Mouse (Mus musculus): ENCODE results near the gene Brinp3. TPM values are rescaled to one million over a fixed set of nuclear protein-coding genes. Genes with fewer than 3 reads are reported as not detected.
A peak's percentile ranks its signal among the peaks of the same experiment; 100 is the strongest.

Gene Brinp3
- 42.4 and 59.0 TPM in 2 replicates for total RNA-seq (2014; rRNA removed)
- polyA plus RNA-seq (2015; fragmentation: Nextera tagmentation; extraction: Ambion mirVana), result 19.7 and 32.2 TPM in 2 replicates

- Histone ChIP-seq H3K4me1 (ENCODE audit: insufficient read depth) (0 out of 2 replicates have a peak, but pooled peaks cover 3% of the 10 kb centered on the region), H3K4me2 (ENCODE audit: low read depth) (peak within 1 kb of the TSS; percentile 84), H3K36me3 (ENCODE audit: insufficient read depth) (no peaks in the 10 kb centered on the region), H3K9ac (peak within 1 kb of the TSS; percentile 66), H3K9me3 (ENCODE audit: low read length) (no peaks in the 10 kb centered on the region), H3K27ac (ENCODE audit: low read depth, low read length) (peak within 1 kb of the TSS; percentile 66), H3K4me3 (ENCODE audit: low read depth, low read length) (peak within 1 kb of the TSS; percentile 55), H3K27me3 (ENCODE audit: insufficient read depth, low read length) (0 out of 2 replicates have a peak, but pooled peaks cover 4% of the 10 kb centered on the region)
- DNase-seq (peak; percentile 63), ATAC-seq (peak; percentile 32; the same call in 1 of the 2 replicates)
- under 1% methylated on average over 19 of the region's 19 CpGs for WGBS
- no peak for TF ChIP-seq CTCF (IDR thresholded peaks at IDR 0.05; ENCODE audit: low read depth)
Measured at GRCm38 (mm10) chr1:146494681-146495331, at the start of gene Brinp3. Gene Brinp3, plus strand, starts transcription at chr1:146494760.

DNA sequence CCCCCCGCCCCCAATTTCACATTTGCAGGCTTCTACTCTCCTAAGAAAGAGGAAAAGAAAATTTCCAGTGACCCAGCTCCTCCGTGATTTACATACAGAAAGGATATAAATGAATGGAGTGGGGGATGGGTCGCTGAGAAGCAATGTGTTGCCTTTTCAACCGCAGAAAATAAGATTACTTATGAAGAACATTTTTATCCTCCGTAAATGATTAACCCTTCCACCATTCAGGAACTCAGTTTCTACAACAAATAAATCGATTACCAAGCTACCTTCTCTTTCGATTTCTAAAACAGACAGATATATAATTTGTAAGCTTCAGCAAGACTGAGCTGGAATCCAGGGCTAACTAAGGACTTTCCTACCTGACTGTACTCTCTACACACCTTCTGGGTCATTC, 339 bp upstream of the Brinp3 start:
- DNase-seq (peak; percentile 48), ATAC-seq (no peak)
- H3K27ac ChIP-seq (ENCODE audit: low read depth, low read length), result peak overlapping the region; percentile 66
- H3K27me3 ChIP-seq (ENCODE audit: insufficient read depth, low read length), result 0 out of 2 replicates have a peak, but pooled peaks cover 4% of the 10 kb centered on the region
- H3K4me3 ChIP-seq (ENCODE audit: low read depth, low read length), result peak overlapping the region; percentile 55
- no peaks in the 10 kb centered on the region for H3K9me3 ChIP-seq (ENCODE audit: low read length)
- no peaks in the 10 kb centered on the region for H3K36me3 ChIP-seq (ENCODE audit: insufficient read depth)
- H3K4me1 ChIP-seq (ENCODE audit: insufficient read depth), result 0 out of 2 replicates have a peak, but pooled peaks cover 3% of the 10 kb centered on the region
- H3K9ac ChIP-seq, result peak overlapping the region; percentile 66
- WGBS, result 5% methylated on average over 7 of the region's 7 CpGs
- no peak for TF ChIP-seq CTCF (IDR thresholded peaks at IDR 0.05; ENCODE audit: low read depth)
- H3K4me2 ChIP-seq (ENCODE audit: low read depth), result peak overlapping the region; percentile 84

DNA sequence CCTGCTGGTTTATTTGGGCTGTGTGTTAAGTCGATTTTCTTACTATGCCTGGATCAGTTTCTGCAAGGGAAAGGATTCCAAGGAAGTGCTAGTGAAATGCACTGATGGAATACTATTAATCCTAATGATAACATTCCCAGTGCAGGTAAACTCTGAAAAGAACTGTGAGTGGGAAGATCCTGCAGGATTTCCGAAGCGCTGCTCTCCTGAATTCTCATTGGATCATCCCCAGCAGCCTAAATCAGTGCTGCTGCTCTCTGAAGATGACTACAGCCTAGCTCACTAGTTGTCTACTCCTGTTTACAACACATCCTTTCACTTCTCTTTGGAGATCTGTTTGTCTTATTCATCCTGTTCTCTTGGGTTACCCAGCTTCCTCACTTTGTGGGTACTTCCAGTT, 826 bp downstream of the Brinp3 start:
- Histone ChIP-seq H3K9me3 (ENCODE audit: low read length) (no peaks in the 10 kb centered on the region), H3K36me3 (ENCODE audit: insufficient read depth) (no peaks in the 10 kb centered on the region), H3K4me1 (ENCODE audit: insufficient read depth) (0 out of 2 replicates have a peak, but pooled peaks cover 3% of the 10 kb centered on the region), H3K27me3 (ENCODE audit: insufficient read depth, low read length) (0 out of 2 replicates have a peak, but pooled peaks cover 4% of the 10 kb centered on the region), H3K4me3 (ENCODE audit: low read depth, low read length) (peak overlapping the region; percentile 55), H3K9ac (peak overlapping the region; percentile 66), H3K4me2 (ENCODE audit: low read depth) (peak overlapping the region; percentile 84), H3K27ac (ENCODE audit: low read depth, low read length) (peak overlapping the region; percentile 66; the same call in 1 of the 2 replicates)
- 5% methylated on average over 3 of the region's 3 CpGs for WGBS
- ATAC-seq, result no peak
- TF ChIP-seq CTCF (IDR thresholded peaks at IDR 0.05; ENCODE audit: low read depth), result no peak
- DNase-seq, result peak; percentile 52

DNA sequence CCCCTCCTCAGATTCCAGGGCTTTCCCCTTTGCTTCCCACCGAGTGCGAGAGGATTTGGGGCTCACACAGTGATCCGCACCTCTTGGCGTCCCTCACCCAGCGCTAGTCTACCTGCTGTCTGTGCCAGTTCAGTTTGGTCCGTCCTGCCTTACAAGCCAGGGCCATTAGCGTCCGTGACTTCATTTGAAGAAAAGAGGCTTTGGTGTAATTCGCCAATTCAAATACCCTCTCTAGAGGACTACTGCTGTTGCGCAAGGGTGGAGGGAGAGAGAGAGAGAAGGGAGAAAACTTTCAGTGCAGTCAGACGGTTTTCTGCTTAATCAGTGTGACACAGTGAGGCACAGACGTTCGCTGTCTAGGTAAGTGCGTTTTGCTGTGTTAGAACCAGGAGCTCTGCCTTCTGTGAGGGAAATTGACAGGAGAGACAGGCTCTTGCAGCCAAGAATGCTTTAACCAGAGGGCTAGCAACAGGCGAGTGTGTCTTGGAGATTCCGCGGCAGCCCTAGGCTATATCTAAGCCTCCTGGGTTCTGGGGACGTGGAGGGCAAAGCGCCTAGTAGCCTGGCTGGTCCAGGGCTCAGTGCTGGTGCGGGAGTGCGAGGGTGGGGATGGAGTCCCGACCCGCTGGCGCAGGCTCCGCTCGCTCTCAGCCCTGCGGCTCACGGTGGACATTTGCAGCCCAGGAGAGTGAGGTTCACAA, 3.0 kb downstream of the Brinp3 start:
- Histone ChIP-seq H3K27me3 (ENCODE audit: insufficient read depth, low read length) (0 out of 2 replicates have a peak, but pooled peaks cover 4% of the 10 kb centered on the region), H3K4me3 (ENCODE audit: low read depth, low read length) (peak overlapping the region; percentile 59), H3K27ac (ENCODE audit: low read depth, low read length) (peak overlapping the region; percentile 54), H3K9ac (peak overlapping the region; percentile 61), H3K36me3 (ENCODE audit: insufficient read depth) (no peaks in the 10 kb centered on the region), H3K4me2 (ENCODE audit: low read depth) (peak overlapping the region; percentile 84), H3K4me1 (ENCODE audit: insufficient read depth) (0 out of 2 replicates have a peak, but pooled peaks cover 3% of the 10 kb centered on the region), H3K9me3 (ENCODE audit: low read length) (no peaks in the 10 kb centered on the region)
- WGBS, result 1% methylated on average over 28 of the region's 28 CpGs
- DNase-seq, result peak; percentile 62
- no peak for TF ChIP-seq CTCF (IDR thresholded peaks at IDR 0.05; ENCODE audit: low read depth)
- peak; percentile 68 for ATAC-seq

DNA sequence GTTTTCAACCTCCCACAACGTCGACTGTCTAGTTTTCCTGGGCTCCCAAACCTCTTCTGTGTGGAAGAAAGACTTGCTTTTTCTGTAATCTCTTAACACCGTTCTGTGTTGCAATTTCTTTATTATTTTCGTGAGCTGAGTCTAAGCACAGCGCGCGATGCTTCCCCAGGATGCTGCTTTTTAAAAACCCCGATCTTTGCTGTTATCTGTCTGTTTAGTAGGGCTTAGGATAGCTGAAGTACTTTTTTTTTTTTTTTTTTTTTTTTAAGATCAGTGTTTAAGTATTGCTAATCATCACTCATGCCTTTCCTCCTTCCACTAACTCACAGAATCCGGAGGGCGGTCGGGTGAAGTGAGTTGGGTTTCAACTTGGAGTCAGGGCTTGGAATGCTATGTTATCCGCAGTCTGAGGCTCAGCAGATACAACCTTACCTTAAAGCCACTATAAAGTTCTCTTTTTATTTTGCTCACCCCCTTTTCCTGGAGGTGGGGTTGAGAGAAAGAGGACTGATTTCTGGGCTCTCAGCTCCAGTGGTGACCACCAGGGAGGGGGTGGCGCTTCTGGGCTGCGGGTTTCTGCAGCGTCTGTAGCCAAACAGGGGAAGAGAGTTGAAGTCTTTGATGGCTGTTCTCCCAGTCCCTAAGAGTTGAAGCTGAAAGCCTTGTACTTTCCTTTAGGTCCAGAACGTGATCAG, 3.7 kb downstream of the Brinp3 start:
- Histone ChIP-seq H3K4me2 (ENCODE audit: low read depth) (peak overlapping the region; percentile 84), H3K9me3 (ENCODE audit: low read length) (no peaks in the 10 kb centered on the region), H3K36me3 (ENCODE audit: insufficient read depth) (no peaks in the 10 kb centered on the region), H3K4me3 (ENCODE audit: low read depth, low read length) (peak overlapping the region; percentile 59), H3K27me3 (ENCODE audit: insufficient read depth, low read length) (0 out of 2 replicates have a peak, but pooled peaks cover 4% of the 10 kb centered on the region), H3K27ac (ENCODE audit: low read depth, low read length) (peak overlapping the region; percentile 54), H3K9ac (peak overlapping the region; percentile 61), H3K4me1 (ENCODE audit: insufficient read depth) (0 out of 2 replicates have a peak, but pooled peaks cover 3% of the 10 kb centered on the region)
- peak; percentile 32 for DNase-seq
- WGBS, result 1% methylated on average over 16 of the region's 16 CpGs
- no peak; the same call in 1 of the 2 replicates for TF ChIP-seq CTCF (IDR thresholded peaks at IDR 0.05; ENCODE audit: low read depth)
- ATAC-seq, result peak; percentile 26

- no peaks in the 10 kb centered on the region for H3K36me3 ChIP-seq (ENCODE audit: insufficient read depth)
- H3K27ac ChIP-seq (ENCODE audit: low read depth, low read length), result no peak overlapping the region
- ATAC-seq (no peak), DNase-seq (no peak)
- H3K9ac ChIP-seq, result peak overlapping the region; percentile 10
- 0 out of 2 replicates have a peak, but pooled peaks cover 3% of the 10 kb centered on the region for H3K4me1 ChIP-seq (ENCODE audit: insufficient read depth)
- peak overlapping the region; percentile 59 for H3K4me3 ChIP-seq (ENCODE audit: low read depth, low read length)
- TF ChIP-seq CTCF (IDR thresholded peaks at IDR 0.05; ENCODE audit: low read depth), result no peak
- 20% methylated on average over 1 of the region's 1 CpGs for WGBS
- 0 out of 2 replicates have a peak, but pooled peaks cover 4% of the 10 kb centered on the region for H3K27me3 ChIP-seq (ENCODE audit: insufficient read depth, low read length)
- peak overlapping the region; percentile 84 for H3K4me2 ChIP-seq (ENCODE audit: low read depth)
- H3K9me3 ChIP-seq (ENCODE audit: low read length), result no peaks in the 10 kb centered on the region
Measured at GRCm38 (mm10) chr1:146498780-146499114, 4.2 kb downstream of the Brinp3 start.
